Mouse (Mus musculus): ENCODE results near the gene Dnajb1. TPM values are rescaled to one million over a fixed set of nuclear protein-coding genes. Genes with fewer than 3 reads are reported as not detected.
"Not testable (repeated sequence)": the region's sequence is repeated elsewhere in the genome, so short reads cannot be mapped to it uniquely, and the experiment has no call there.

The Dnajb1 gene
- polyA plus RNA-seq, 1 experiment from 2014 or later, result 69.0 TPM

DNA sequence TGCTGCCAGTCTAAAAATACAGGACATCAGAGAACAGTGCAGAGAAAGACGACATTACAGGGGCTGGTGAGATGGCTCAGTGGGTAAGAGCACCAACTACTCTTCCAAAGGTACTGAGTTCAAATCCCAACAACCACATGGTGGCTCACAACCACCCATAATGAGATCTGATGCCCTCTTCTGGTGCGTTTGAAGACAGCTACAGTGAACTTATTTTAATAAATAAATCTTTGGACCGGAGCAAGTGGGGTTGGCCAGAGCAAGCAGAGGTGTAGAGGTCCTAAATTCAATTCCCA is 13.0 kb upstream of the Dnajb1 start:
- Histone ChIP-seq H3K4me3 (peak overlapping the region; percentile 62), H3K27ac (peak overlapping the region; percentile 85), H3K4me2 (replicated peaks) (peak overlapping the region; percentile 73), H3K4me1 (peaks cover 15% of the 10 kb centered on the region), H3K9ac (peak overlapping the region; percentile 59)
- not testable (repeated sequence) for H3K36me3 ChIP-seq, H3K9me3 ChIP-seq, H3K27me3 ChIP-seq
- WGBS, result 59% methylated on average over 3 of the region's 3 CpGs
- ATAC-seq (ENCODE audit: insufficient number of reproducible peaks, insufficient read depth, low FRiP score, low TSS enrichment), result 0 out of 2 replicates have a peak, but pooled peaks have one; percentile 11

DNA sequence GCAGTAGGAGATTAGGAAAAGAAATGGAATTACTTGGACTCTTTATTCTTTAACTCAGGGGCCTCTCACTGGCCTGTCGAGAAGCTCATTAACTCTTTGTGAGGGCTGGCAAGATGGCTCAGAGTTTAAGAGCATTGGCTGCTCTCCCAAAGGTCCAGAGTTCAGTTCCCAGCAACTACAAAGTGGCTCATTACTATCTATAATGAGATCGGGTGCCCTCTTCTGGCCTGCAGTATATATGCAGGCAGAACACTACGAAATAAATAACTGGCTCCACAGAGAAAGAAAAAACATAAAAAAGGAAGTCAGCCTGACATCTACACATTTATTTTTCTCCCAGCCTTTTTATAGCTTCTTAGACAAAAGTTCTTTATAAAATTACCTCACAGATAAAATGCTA is 11.6 kb upstream of the Dnajb1 start:
- no peak overlapping the region for H3K4me3 ChIP-seq
- 24% methylated on average over 3 of the region's 3 CpGs for WGBS
- H3K4me1 ChIP-seq, result peaks cover 13% of the 10 kb centered on the region
- H3K36me3 ChIP-seq, result 0 out of 2 replicates have a peak, but pooled peaks cover 2% of the 10 kb centered on the region
- H3K9ac ChIP-seq, result no peak overlapping the region
- no peaks in the 10 kb centered on the region for H3K27me3 ChIP-seq
- ATAC-seq (ENCODE audit: insufficient number of reproducible peaks, insufficient read depth, low FRiP score, low TSS enrichment), result no peak
- no peak overlapping the region for H3K27ac ChIP-seq
- H3K4me2 ChIP-seq (replicated peaks), result no peak overlapping the region
- H3K9me3 ChIP-seq, result no peaks in the 10 kb centered on the region

DNA sequence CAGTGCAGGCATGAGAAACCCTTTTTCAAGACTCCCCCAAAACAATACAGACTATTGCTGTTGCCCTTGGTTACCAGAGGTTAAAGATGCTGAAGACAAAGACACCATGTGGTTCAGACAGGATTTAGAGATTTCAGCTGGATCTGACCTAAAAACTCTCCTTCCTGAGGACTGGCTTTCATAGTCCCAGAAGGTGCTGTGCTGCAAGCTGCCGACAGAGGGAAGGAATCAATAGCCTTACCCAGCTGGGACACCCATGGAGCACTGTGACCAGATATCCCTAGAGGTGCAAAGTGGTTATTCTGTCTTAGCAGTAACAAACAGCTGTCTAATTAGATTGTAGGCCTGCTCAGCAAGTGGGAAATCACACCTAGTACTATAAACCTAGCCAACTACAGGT is 9.8 kb upstream of the Dnajb1 start:
- ATAC-seq (ENCODE audit: insufficient number of reproducible peaks, insufficient read depth, low FRiP score, low TSS enrichment), result no peak
- Histone ChIP-seq H3K9ac (no peak overlapping the region), H3K27me3 (no peaks in the 10 kb centered on the region), H3K4me3 (no peak overlapping the region), H3K4me1 (no peaks in the 10 kb centered on the region), H3K36me3 (no peaks in the 10 kb centered on the region), H3K27ac (no peak overlapping the region), H3K9me3 (no peaks in the 10 kb centered on the region), H3K4me2 (replicated peaks) (no peak overlapping the region)
- WGBS, result 14% methylated on average over 1 of the region's 1 CpGs

DNA sequence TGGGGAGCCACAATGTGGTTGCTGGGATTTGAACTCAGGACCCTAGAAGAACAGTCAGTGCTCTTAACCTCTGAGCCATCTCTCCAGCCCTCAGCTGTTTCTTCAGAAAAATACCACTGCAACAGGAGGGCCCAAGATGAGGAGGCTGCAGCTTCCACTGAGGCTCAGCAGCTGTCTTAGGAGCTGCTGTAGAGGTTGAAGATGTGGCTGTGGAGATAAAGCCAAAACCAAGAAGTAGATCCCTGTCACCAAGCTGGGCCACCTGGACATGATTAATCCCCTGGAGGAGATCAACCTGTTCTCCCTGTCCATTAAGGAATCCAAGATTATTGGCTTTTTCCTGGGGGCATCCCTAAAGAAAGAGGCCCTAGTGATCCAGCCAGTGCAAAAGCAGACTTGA is 8.2 kb upstream of the Dnajb1 start:
- Histone ChIP-seq H3K27ac (no peak overlapping the region), H3K4me2 (replicated peaks) (no peak overlapping the region), H3K9ac (no peak overlapping the region), H3K9me3 (no peaks in the 10 kb centered on the region), H3K4me3 (no peak overlapping the region), H3K36me3 (no peaks in the 10 kb centered on the region), H3K4me1 (no peaks in the 10 kb centered on the region), H3K27me3 (no peaks in the 10 kb centered on the region)
- no peak for ATAC-seq (ENCODE audit: insufficient number of reproducible peaks, insufficient read depth, low FRiP score, low TSS enrichment)

DNA sequence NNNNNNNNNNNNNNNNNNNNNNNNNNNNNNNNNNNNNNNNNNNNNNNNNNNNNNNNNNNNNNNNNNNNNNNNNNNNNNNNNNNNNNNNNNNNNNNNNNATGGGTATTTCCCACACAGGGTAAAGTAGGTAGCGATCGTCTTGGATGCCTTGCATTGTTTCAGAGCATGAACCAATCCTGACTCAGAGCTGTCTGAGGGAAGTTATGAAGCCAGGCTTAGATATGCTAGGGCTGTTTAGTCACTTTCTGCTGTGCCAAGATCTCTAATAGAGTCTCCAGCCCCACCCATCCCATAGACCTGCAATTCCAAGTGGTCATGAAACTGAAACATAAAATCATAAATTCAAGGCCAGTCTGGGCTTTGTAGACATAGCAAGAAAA is 5.4 kb upstream of the Dnajb1 start:
- Histone ChIP-seq H3K27me3 (no peaks in the 10 kb centered on the region), H3K4me2 (replicated peaks) (no peak overlapping the region), H3K4me1 (peaks cover 6% of the 10 kb centered on the region), H3K36me3 (no peaks in the 10 kb centered on the region), H3K9ac (no peak overlapping the region), H3K9me3 (no peaks in the 10 kb centered on the region), H3K4me3 (no peak overlapping the region), H3K27ac (no peak overlapping the region)
- 81% methylated on average over 2 of the region's 2 CpGs for WGBS
- ATAC-seq (ENCODE audit: insufficient number of reproducible peaks, insufficient read depth, low FRiP score, low TSS enrichment), result no peak

DNA sequence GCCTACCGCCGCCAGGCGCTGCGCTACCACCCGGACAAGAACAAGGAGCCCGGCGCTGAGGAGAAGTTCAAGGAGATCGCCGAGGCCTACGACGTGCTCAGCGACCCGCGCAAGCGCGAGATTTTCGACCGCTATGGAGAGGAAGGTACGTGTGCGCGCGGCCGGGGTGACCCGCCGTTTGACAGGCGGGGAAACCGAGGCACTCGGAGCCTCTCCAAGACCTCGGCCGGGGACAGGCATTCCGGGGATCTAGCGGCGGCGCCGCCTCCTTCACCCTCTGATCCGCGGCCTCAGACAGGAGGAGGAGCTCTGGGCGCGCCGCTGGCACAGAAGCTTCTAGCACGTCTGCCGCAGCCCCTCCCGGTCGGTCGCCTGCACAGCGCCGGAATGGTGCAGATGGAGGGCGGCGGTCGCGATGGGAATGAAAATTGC is 421 bp downstream of the Dnajb1 start:
- peak; percentile 76 for ATAC-seq (ENCODE audit: insufficient number of reproducible peaks, insufficient read depth, low FRiP score, low TSS enrichment)

DNA sequence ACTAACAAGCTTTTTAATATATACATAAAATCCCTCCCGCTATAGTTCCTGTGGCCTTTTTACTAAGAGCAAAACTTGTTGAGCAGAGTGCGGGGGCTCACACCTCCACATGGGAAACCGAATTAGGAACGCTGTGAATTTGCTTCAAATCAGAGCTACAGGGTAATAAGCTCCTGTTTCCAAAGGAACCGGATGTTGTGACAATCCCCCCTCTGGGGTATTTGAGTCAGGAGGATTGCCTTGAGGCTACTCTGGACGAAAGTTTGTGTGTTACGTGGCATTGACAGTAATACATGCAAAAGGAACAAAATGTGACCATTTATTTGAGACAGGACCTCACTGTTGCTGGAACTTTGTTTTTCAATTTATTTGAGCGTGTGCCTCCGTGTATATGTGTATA is 1.1 kb downstream of the Dnajb1 start:
- Histone ChIP-seq H3K9ac (peak overlapping the region; percentile 78), H3K4me2 (replicated peaks) (peak overlapping the region; percentile 73), H3K4me3 (peak overlapping the region; percentile 82), H3K27ac (peak overlapping the region; percentile 98; the same call in 1 of the 2 replicates), H3K9me3 (no peaks in the 10 kb centered on the region), H3K36me3 (peaks cover 41% of the 10 kb centered on the region), H3K4me1 (peaks cover 14% of the 10 kb centered on the region), H3K27me3 (no peaks in the 10 kb centered on the region)
- WGBS, result 27% methylated on average over 9 of the region's 9 CpGs
- no peak for ATAC-seq (ENCODE audit: insufficient number of reproducible peaks, insufficient read depth, low FRiP score, low TSS enrichment)

More for the DNA sequence above, 421 bp downstream of the Dnajb1 start:
- H3K4me2 ChIP-seq (replicated peaks), result peak overlapping the region; percentile 73
- no peaks in the 10 kb centered on the region for H3K9me3 ChIP-seq
- peak overlapping the region; percentile 78 for H3K9ac ChIP-seq
- peak overlapping the region; percentile 82 for H3K4me3 ChIP-seq
- no peaks in the 10 kb centered on the region for H3K27me3 ChIP-seq
- under 1% methylated on average over 51 of the region's 51 CpGs for WGBS
- H3K27ac ChIP-seq, result peak overlapping the region; percentile 98
- peaks cover 14% of the 10 kb centered on the region for H3K4me1 ChIP-seq
- peaks cover 36% of the 10 kb centered on the region for H3K36me3 ChIP-seq

DNA sequence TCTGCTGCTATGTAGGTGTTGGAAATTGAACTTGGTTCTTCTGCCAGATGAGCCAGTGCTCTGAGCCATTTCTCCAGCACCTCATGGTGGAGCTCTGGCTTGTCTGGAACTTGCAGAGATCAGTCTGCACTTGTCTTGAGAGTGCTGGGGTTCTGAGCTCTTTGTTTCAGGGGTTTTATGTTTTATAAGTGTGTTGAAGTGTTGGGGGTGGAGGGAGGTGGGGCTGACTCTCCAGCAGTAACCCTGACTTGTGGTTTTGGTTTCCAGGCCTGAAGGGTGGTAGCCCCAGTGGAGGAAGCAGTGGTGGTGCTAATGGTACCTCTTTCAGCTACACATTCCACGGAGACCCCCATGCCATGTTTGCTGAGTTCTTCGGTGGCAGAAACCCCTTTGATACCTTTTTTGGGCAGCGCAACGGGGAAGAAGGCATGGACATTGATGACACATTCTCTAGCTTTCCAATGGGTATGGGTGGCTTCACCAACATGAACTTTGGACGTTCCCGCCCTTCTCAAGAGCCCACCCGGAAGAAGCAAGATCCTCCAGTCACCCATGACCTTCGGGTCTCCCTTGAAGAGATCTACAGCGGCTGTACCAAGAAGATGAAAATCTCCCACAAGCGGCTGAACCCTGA is 1.7 kb downstream of the Dnajb1 start:
- Histone ChIP-seq H3K9ac (peak overlapping the region; percentile 78), H3K4me2 (replicated peaks) (peak overlapping the region; percentile 73), H3K9me3 (no peaks in the 10 kb centered on the region), H3K36me3 (peaks cover 42% of the 10 kb centered on the region), H3K4me3 (peak overlapping the region; percentile 82), H3K27ac (no peak overlapping the region), H3K4me1 (peaks cover 14% of the 10 kb centered on the region), H3K27me3 (no peaks in the 10 kb centered on the region)
- no peak for ATAC-seq (ENCODE audit: insufficient number of reproducible peaks, insufficient read depth, low FRiP score, low TSS enrichment)
- WGBS, result 91% methylated on average over 10 of the region's 10 CpGs

DNA sequence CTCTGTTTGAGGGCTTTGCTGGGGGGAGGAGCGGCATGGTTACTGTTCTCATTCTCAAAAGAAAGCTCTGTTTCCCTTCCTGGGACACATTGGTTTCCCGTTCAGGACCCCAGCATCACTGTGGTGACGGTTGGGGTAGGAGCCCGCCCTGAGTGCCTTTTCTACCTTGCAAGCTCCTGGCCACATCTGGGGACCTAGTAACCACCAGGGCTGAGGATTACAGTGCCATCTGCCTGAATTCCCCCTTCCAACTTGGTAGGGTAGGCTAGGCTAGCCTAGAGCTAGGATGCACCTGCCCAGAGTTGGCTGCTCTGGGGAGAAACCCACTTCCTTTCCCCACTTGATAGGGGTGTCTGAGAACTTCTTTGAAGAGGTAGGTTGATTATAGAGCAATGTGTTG is 3.9 kb downstream of the Dnajb1 start:
- H3K4me3 ChIP-seq, result no peak overlapping the region
- H3K36me3 ChIP-seq, result peaks cover 42% of the 10 kb centered on the region
- no peak overlapping the region for H3K27ac ChIP-seq
- H3K4me2 ChIP-seq (replicated peaks), result no peak overlapping the region
- H3K9ac ChIP-seq, result no peak overlapping the region
- no peak for ATAC-seq (ENCODE audit: insufficient number of reproducible peaks, insufficient read depth, low FRiP score, low TSS enrichment)
- H3K27me3 ChIP-seq, result no peaks in the 10 kb centered on the region
- 95% methylated on average over 4 of the region's 4 CpGs for WGBS
- no peaks in the 10 kb centered on the region for H3K9me3 ChIP-seq
- peaks cover 13% of the 10 kb centered on the region for H3K4me1 ChIP-seq

DNA sequence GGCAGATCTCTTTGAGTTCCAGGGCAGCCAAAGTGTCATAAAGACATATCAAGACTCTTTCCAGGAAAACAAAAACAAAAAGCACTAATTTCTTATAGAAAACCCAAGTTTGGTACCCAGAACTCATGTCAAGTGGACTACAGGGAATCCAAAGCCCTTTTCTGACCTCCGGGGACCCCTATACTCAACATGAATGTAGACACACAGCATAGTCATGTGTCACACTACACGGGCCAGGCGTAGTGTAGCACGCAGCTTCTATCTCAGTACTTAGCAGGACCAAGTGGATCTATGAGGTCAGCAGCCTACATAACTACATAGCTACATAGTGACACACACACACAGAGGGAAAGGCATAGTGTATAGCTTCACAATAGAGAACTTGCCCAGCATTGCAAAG is 5.7 kb downstream of the Dnajb1 start:
- H3K36me3 ChIP-seq, result peaks cover 42% of the 10 kb centered on the region
- H3K4me1 ChIP-seq, result peaks cover 8% of the 10 kb centered on the region
- H3K27me3 ChIP-seq, result no peaks in the 10 kb centered on the region
- H3K4me2 ChIP-seq (replicated peaks), result no peak overlapping the region
- 93% methylated on average over 4 of the region's 4 CpGs for WGBS
- H3K9me3 ChIP-seq, result no peaks in the 10 kb centered on the region
- no peak overlapping the region for H3K4me3 ChIP-seq
- ATAC-seq (ENCODE audit: insufficient number of reproducible peaks, insufficient read depth, low FRiP score, low TSS enrichment), result no peak
- H3K27ac ChIP-seq, result no peak overlapping the region
- H3K9ac ChIP-seq, result no peak overlapping the region

DNA sequence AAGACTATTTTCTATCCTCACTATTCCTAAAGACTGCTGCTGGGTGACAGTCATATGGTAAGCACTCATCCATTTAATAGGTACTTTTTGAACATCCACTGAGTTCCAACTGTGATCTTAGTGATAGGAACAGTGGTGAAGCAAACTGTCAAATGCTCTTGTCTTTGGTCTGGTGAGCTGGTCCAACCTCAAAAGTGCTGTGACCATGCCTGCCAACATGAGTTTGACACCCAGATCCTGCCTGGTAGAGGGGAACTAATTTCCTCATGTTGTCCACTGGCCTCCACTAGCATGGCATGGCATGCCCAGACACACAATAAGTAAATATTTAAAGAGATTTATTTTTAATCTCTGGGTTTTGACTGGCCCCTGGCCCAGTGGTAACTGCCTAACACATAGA is 8.6 kb downstream of the Dnajb1 start:
- no peaks in the 10 kb centered on the region for H3K4me1 ChIP-seq
- H3K4me3 ChIP-seq, result no peak overlapping the region
- no peak overlapping the region for H3K4me2 ChIP-seq (replicated peaks)
- no peak overlapping the region for H3K27ac ChIP-seq
- no peak for ATAC-seq (ENCODE audit: insufficient number of reproducible peaks, insufficient read depth, low FRiP score, low TSS enrichment)
- H3K27me3 ChIP-seq, result no peaks in the 10 kb centered on the region
- no peak overlapping the region for H3K9ac ChIP-seq
- no peaks in the 10 kb centered on the region for H3K9me3 ChIP-seq
- peaks cover 23% of the 10 kb centered on the region for H3K36me3 ChIP-seq

DNA sequence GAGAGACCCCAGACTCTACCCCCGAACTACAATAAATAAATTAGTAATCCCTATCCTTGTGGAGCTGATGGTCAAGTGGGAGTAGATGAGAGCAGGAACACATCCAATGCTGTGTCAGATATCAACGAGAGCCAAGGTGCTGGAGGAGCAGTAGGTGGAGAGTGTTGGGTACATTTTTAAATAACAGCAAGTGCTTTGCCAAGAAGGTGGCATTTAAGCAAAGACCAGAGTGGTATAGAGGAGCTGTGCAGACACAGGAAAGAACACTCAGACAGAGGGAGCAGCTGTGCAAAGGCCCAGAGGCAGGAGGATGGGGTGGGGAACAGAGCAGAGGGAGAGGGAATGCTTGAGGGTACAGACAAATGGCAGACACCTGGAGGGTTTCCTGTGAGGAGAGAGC is 9.1 kb downstream of the Dnajb1 start:
- H3K36me3 ChIP-seq, result peaks cover 18% of the 10 kb centered on the region
- no peak for ATAC-seq (ENCODE audit: insufficient number of reproducible peaks, insufficient read depth, low FRiP score, low TSS enrichment)
- no peaks in the 10 kb centered on the region for H3K27me3 ChIP-seq
- WGBS, result 91% methylated on average over 2 of the region's 2 CpGs
- no peak overlapping the region for H3K4me3 ChIP-seq
- H3K9me3 ChIP-seq, result no peaks in the 10 kb centered on the region
- no peaks in the 10 kb centered on the region for H3K4me1 ChIP-seq
- no peak overlapping the region for H3K9ac ChIP-seq
- H3K27ac ChIP-seq, result no peak overlapping the region
- no peak overlapping the region for H3K4me2 ChIP-seq (replicated peaks)

DNA sequence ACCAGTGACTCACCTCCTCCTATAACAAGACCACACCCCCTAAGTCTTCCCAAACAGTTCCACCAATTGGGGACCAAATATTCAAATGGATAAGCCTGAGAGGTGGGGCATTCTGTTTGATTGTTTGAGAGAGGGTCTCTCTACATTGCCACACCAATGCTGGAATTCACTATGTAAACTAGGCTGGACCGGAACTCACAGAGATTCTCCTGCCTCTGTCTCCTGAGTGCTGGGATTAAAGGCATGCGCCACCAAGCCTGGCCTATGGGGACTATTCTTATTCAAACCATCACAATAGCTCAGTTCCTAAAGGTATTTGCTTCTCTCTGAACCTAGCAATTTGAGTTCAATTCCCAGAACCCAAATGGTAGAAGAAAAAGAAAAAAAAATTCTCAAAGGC is 10.6 kb downstream of the Dnajb1 start:
- no peaks in the 10 kb centered on the region for H3K27me3 ChIP-seq
- H3K4me3 ChIP-seq, result no peak overlapping the region
- H3K36me3 ChIP-seq, result peaks cover 6% of the 10 kb centered on the region
- WGBS, result 93% methylated on average over 2 of the region's 2 CpGs
- H3K27ac ChIP-seq, result no peak overlapping the region
- H3K4me1 ChIP-seq, result no peaks in the 10 kb centered on the region
- H3K9ac ChIP-seq, result no peak overlapping the region
- no peak for ATAC-seq (ENCODE audit: insufficient number of reproducible peaks, insufficient read depth, low FRiP score, low TSS enrichment)
- no peaks in the 10 kb centered on the region for H3K9me3 ChIP-seq
- H3K4me2 ChIP-seq (replicated peaks), result no peak overlapping the region
